Mouse (Mus musculus) gonadal fat pad, adult 2 months (tissue): ENCODE measurements around the gene 4930451I11Rik. TPM values are rescaled to one million over a fixed set of nuclear protein-coding genes. Genes with fewer than 3 reads are reported as not detected.
A peak's percentile ranks its signal among the peaks of the same experiment; 100 is the strongest.

Experiments
- DNase-seq: peaks from one replicate; pipeline ENCODE4 v3.0.0-alpha.2; 2012; ENCODE audit warnings: low read depth
- polyA plus RNA-seq: library from polyadenylated mRNA; depleted of rRNA; stranded (reverse); fragments of >200 nt; gene quantifications from 2 replicates; pipeline ENCODE4 v1.2.3, GENCODE M21; 2012

Gene 4930451I11Rik
- polyA plus RNA-seq, 1 experiment, result not detected

DNA sequence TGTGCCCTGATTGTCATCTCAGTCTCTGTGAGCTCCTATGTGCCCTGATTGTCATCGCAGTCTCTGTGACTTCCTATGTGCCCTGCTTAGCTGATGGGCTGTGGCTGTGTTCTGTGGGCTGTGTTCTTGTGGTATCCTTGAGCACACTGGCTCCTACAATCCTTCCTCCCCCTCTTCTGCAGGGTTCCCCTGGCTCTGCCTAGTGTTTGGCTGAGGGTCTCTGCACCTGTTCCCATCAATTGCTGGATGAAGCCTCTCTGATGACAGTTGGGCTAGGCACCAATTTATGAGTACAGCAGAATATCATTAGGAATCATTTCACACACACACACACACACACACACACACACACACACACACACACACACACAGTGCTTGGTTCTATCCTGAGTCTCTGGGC lies 1.9 kb upstream of the 4930451I11Rik start:
- no peak for DNase-seq

DNA sequence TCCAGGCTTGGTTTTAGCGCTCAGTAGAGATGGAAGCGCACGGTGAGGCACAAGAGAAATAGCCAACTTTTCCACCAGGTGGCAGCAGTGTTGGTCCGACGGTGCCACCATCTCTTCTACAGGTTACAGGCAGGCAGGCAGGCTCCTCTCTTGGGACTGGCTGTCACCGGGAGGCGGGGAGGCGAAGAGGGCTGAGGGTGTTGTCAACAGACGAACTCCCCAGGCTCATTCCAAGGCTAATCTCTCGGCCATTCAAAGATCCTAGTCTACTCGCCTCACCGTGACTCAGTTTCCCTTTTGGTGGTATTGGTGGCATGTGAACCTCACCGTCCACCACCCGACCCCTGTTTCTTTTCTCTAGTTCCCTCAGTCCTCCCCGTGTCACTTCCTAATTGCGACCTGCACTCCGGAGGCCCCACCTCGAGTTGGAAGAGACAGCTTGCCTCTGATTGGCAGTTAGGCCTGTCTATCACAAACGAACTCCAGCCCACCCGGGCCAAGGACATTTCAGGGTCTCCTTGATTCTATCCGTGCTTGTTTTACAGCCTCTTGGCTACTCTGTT lies 678 bp upstream of the 4930451I11Rik start:
- DNase-seq, result no peak

DNA sequence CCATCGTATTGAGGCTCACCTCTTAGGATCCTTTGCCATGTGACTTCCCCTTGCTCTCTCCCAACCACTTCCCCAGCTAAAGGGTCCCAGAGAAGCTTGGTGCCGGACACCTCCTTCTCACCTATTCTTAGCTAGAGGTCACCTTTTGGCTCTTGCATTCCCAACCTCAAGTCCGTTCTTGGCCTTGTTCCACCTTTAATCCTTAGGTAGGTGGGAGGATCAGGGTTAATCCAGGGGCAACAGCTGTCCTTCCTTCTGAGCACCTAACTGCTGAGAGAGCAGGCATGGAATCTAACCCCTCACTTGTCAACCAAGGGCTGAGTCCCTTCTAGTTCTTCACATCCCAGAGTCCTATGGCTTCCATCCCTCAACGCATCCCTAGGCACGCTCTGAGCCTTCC lies 5.5 kb downstream of the 4930451I11Rik start:
- DNase-seq, result no peak

DNA sequence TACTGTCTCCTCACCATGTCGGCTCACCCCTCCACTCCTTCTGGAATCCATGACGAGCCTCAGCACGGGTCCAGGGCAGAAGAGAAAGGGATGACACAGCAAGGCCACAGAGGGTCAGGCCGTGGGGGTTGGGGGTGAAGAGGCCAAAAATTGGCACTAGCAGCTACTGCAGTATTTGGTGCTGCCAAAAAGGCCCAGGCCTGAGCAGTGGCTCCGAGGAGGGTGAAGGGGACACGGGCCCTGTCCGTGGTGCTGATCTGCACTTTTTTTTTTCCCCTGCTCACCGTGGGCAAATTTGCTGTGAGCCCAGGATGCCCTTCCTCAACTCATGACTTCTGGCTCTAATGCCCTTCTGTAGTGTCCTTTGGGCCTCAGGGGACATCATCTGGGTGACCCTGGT lies 6.0 kb downstream of the 4930451I11Rik start:
- no peak for DNase-seq

DNA sequence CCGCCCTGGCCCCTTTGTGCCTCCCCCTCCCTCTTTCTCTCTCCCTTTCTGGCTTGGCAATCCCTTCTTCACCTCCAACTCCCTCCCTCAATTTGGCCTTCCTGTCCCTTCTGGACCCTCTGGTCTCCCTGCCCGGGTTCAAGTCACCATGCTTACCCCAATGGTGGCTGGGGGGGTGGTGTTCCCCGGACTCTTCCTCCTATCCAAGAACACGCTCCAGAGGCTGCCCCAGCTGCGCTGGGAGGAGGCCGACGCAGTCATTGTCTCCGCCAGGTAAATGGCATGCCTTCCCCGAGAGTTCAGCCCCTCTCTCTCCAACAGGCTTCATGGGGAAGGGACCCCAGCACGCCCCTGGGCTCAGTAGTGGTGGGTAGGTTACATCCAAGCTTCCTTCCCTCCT lies 7.5 kb downstream of the 4930451I11Rik start:
- no peak for DNase-seq

DNA sequence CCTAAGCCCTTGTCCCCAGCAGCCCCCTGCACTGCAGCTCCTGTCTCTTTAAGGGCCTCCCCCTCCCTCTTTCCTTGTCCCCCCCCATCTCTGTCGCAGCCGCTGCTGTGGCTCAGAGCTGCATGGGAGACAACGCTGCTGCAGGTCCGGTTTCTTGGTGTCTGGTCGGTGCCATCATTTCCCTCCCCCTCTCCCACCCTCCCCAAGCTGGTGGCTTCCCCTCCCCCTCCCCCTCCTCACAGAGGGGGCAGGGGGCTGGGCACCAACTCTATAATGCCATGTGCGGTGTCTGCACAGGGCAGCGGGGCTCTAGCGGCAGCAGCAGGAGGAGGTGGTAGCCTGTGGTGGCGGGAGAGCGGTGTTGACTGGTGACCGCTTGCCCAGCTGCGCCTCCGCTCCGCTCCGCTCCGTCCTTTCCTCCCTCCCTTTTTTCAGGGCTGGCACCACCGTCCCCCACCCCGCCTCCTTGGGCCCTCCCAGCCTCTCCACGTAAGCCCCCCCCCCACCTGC lies 8.2 kb downstream of the 4930451I11Rik start:
- DNase-seq, result no peak

DNA sequence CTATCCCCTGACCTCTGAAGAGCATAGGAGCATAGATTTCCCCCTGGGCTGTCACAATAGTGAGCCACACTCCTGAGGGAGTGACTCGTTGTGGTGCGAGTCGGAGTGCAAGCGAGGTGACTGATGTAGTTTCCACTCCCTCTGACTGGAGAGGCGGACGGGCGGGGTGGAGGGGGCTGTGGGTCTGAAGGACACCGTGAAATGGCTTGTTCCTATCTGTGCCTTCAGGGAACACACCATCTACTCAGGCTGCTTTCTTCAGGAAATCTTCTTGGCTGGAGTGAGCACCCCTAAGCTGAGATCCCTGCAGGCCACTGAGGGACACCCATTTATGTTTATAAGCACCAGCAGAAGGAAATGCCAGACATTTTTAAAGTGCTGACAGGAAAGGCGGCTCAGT lies 8.7 kb downstream of the 4930451I11Rik start:
- DNase-seq, result no peak

DNA sequence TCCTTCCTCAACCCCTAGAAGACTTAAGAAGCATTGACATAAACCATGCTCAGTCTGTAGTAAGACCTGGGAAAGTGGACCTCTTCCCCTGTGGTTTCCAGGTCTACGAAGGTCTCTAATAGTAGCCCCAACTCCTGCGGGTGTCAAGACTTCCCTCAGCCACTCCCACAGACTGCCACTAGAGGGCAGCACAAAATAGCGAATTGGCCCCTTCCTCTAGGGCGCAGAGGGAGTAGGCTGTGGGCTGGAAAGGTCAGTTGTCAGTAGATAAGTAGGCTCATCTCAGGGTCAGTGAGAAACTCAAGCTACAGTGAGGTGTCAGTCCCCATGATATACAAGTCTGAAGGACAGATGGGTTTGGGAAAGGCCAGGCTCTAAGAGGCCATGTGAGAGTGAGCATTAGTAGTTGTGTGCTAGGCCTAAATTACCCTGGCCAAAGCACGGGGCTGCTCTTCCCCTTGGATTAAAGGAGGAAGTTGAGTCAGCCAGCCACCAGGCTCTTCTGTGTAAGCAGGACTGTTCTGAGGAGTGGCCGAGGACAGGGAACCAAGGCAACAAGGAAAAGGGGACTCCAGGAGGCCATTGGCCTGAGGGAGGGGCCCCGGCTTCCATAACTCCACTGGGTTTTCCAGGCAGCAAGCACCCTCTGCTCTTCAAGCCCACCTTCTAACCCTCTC lies 9.5 kb downstream of the 4930451I11Rik start:
- no peak for DNase-seq

DNA sequence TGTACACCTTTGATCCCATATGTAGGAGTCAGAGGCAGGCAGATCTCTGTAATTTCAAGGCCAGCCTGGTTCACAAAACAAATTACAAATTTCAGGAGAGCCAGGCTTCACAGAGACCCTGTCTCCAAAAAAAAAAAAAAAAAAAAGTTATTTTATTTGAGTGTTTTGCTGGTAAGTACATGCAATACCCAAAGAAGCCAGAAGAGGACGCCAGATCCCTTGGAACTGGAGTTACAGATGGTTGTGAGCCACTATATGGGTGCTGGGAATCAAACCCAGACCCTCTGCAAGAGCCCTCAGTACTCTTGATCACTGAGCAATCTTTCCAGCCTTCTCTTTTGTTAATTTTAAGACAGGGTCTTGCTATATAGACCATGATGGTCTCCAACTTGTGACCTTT lies 12.6 kb downstream of the 4930451I11Rik start:
- no peak for DNase-seq

DNA sequence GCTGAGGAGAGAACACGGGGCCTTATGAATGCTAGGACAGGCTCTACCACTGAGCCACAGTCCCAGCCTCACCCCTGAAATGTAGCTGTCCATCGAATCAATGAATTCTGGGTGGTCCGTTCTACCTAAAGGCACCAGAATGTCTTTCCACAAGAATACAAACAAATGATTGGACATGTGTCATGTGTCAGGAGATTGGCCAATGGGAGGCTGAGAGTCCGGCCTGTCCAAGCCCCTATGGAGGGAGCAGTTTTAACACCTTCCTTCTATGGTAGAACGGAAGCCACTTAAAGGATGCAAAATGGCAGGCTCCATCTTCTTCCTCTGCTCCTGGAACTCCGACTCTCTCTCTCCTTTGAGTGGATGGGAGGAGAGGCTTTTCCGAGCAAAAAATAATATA lies 13.8 kb downstream of the 4930451I11Rik start:
- no peak for DNase-seq

DNA sequence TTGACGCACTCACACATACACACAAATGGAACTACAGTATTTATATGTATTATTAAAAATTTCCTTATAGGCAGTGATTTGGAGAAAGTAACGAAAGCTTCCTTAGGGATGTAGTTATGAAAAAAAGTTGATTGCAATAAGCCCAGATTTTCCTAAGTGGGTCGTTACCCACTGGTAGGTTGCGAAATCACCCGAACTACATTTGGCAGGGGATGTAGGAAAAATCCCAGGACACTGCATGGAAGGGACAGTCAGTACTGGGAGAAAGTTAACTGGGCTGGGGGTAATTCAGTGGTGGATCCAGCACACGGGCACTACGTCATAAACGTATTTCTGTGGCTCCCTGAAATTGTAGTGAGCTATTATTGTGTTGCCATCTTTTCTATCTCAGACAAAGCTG lies 14.9 kb downstream of the 4930451I11Rik start:
- DNase-seq, result no peak

DNA sequence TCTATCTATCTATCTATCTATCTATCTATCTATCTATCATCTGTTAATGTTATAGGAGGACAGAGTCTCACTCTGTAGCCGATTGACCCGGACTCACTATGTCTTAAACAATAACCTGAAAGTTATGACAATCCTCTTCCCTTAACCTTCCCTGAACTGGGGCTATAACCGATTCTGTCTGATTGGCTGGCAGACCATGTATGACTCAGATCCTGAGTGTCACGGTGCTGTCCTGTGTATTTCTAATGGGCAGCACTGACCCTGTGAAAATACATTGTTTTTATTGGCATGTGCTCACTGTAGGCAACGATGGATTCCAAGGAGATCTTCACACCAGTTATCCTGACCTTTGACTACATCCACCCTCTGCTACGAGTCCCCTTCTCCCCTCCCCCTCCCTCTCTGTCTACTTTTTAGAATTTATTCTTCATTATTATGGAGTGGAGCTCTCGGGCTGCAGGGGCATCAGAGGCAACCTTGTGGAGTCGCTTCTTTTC lies 15.7 kb downstream of the 4930451I11Rik start:
- DNase-seq, result no peak

DNA sequence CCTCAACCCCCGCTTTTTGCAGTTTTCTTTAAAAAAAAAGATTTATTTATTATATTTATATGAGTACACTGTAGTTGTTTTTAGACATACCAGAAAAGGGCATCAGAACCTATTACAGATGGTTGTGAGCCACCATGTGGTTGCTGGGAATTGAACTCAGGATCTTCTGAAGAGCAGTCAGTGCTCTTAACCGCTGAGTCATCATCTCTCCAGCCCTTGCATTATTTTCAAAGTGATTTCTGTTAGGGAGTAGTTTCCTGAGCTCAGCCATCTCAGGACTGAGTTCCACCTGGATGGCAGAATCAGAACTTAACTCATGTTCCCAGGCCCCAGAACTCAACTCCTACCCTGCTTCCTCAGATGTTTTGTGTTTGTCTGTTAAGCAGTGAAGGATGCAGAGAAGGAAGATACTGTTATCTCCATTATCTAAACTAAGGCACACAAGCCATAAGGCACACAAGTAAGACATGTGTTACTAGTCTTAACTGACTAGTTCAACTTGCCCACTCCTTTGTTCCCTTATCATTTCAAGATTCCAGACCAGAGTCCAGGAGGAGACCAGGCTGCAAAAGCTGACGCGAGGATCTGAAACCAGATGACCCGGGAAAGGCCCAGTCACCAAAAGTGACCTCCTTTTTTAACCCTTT lies 21.6 kb downstream of the 4930451I11Rik start:
- no peak for DNase-seq

DNA sequence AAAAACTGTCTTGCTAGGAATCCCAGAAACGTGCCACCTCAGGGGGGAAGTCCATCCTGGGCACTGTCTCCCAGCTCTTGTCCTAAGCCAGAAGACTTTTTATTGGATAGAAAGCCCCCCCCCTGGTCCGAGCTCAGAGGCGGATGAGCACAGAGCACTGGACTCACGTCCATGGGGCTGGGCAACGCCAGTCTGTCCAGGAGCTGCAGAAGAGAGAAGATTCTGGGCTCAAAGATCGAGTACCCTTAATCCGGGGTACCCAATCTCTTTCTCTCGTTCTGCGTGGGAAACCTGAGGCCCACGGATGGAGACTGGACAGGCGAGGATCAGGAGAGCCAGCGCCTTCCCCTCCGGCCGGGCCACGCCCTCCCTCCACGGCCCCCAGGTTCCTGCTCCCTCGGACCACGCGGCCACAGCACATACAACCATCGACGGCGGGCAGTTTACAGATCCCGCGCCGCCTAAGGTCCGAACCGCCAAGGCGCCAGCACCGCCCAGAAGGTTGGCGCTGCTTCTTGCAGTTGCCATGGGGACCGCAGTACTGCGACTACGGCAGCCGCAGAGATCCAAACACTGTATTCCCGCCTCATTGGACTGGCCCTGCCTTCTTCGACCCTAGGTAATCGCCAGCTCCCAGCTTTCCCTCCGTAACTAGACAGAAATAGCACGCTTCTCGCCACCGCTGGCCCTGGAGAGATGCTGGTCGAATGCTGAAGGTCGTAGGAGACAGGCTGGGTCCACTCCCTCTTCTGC lies 22.6 kb downstream of the 4930451I11Rik start:
- no peak for DNase-seq

DNA sequence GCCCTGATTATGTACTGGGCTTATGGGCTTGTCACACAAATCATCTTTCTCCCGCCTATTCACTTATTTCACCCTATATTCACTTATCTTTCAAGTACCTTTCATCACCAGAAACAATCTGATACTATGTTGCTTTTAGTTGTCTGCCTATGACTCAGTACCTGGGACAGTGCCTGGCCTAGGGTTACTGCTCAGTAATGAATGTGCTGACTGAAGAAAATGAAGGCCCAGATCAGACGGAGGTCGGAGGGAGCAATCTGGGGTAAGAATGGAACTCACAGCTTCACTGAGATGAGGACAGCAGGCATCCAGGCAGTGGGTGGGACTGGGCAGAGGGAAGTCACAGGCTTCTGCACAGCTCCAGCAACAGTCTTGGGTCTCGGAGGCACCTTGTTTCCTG lies 24.0 kb downstream of the 4930451I11Rik start:
- no peak for DNase-seq

DNA sequence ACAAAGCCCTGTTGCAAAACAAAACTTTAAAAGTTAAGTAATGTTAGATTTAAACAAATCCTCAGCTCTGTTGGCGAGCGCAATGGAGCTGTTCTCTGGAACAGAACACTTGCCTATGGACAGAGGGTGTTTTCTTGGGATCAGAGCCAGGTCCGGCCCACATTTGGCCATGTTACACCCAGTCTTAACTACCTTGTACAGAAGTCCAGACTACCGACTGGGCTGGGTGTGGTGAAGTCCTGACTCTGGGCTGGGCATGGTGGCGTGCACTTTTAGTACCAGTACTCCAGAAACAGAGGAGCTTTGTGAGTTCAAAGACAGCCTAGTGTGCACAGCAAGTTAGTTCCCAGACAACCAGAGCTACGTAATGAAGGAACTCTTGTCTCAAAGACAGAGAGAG lies 24.5 kb downstream of the 4930451I11Rik start:
- DNase-seq, result peak; percentile 88

DNA sequence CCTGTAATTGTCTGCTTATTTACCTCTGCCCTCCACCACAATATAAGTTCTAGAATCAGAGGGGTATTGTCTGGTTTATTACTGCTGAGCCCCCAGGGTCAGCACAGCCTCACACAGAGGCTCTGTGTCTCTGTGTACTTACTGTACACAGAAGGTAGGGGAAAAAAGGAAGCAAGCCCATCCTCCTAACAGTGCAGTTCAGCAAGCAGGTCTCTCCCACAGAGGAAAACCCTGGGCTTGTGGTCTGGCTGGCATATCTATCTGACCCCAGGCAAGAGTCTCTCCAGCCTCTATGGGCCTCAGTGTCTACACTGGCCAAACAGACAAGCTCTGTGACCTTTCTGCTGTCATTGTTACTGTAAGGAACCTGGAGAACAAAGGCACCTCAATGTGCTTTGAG lies 27.7 kb downstream of the 4930451I11Rik start:
- no peak for DNase-seq

DNA sequence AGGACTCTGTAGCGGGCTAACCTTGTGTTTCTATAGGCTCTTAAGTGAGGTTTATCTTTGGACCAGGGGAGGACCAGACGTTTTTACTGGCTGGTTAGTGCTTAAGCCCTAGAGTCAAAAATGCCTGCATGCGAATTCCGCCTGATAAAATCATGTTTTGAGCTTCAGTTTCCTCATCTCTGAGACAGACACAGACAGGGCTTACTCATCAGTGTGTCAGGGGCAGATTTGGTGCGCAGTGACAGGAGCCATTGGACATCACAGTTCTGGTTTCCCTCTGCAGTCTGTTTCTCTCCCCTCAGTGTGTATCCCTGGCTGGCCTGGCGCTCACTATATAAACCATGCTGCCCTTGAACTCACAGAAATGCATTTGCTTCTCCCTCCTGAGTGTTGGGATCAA lies 28.3 kb downstream of the 4930451I11Rik start:
- no peak for DNase-seq

DNA sequence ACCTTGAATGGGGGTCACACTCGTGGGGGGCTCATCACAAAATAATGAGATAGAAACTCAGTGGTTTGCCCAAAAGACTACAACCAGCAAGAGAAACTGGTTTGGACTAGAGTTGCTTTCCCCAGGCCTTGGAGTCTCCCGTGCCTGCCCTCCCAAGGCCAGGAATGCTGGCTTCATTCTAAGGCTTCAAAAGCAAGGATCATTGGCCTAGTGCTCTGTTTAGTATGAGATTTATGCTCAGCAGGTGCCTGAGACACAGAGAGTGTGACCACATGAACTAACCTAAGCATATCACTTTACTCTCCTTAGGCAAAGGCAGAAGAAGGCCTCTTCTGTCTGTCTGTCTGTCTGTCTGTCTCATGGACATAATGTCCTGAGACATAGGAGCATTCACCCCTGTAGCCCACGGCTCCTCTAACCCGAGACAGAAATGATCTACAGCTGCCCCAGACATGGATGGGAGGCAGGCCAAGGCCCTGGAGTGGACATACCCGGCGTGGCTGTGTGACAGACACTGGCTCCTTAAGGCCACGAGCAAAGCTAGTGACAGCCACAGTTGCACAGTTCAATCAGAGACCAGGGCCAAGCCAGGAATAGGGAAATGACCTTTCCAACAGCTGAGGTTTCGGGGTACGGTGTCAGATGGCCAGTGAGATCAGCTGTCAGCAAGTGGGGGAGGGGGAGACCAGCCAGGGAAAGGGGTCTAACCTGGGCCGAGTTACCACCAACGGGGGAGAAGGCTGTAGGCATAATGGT lies 29.1 kb downstream of the 4930451I11Rik start:
- no peak for DNase-seq

DNA sequence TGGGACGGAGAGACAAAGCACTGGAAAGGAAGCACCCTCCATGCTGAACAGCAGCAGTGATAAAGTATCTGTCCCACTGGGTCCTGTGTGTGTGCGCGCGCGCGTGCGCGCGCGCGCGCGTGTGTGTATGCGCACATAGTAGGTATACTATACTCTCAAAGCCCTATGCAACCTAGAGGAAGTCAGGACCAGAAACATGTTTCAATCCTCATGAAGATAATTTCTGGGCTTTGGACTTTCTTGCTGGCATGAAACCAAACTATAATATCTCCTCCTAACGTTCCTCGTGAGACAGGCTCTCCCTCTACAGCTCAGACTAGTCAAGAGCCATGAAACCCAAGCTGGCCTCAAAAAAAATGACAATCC lies 30.4 kb downstream of the 4930451I11Rik start:
- no peak for DNase-seq

DNA sequence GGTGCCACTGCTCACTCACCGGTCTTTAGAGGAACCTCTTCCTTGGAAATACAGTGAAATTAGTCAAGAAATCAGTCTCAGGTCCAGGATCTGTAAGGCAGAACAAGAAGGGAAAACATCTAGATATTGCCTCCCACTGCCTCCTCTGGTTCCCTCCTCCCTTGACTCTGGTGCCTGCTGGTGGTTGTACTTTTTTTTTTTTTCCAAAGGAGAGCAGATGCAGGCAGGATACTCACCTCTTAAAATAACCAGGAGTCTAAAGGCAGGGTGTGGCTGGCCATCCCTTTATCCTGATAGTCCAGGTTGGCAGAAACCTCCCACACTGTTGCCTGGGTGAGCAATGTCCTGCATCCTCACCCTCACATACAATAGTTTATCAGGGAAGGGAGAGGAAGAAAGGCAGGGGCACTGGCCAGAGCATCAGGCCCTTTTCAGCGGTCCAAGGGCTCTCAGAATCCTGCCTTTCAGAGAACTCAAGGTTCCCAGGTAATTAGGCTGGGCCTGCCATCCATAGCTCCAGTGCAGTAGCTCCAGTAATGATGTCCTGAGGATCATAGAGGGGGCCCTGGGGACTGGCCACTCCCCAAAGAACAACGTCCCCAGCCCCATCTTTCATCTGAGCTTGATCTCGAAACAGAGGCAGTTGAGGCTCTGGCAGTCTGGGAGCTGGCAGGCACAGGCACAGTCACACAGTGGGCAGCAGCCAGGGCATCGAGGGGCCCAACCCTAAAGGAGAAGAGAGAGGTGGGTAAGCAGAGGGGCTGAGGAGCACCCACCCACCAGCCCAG lies 31.0 kb downstream of the 4930451I11Rik start:
- DNase-seq, result no peak
